Mouse (Mus musculus): ENCODE measurements around the gene Cep44. TPM values are rescaled to one million over a fixed set of nuclear protein-coding genes. Genes with fewer than 3 reads are reported as not detected.

The Cep44 gene
- total and polyA plus RNA-seq, 3 experiments: 18.6 to 22.7 TPM; not detected in 1

DNA sequence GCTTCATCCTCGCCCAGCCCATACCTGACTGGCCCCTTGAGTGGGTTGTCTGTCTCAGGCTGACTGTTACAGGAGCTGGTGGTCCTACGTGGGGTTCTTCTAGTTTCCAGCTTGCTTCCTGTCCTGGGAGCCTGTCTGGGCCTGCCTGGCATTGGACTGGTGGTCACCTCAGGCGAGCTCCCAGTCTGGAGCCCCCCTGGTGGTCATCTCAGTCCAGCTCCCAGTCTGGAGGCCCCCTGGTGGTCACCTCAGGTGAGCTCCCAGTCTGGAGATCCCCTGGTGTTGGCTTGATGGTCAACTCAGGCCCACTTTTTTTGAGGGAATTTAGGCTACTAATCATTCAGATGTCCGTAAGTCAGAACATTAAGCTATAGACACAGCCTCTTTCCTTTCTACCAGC lies 29.8 kb downstream of the Cep44 start:
- no peak for DNase-seq (ENCODE audit: low read depth, low spot score)
- Histone ChIP-seq H3K27me3 (ENCODE audit: control insufficient read depth in 1 of 2, insufficient read depth in 2 of 2, low read length in 2 of 2) (no peaks in the 10 kb centered on the region), H3K9me3 (replicated peaks; ENCODE audit: insufficient read depth, low read length) (no peaks in the 10 kb centered on the region)

DNA sequence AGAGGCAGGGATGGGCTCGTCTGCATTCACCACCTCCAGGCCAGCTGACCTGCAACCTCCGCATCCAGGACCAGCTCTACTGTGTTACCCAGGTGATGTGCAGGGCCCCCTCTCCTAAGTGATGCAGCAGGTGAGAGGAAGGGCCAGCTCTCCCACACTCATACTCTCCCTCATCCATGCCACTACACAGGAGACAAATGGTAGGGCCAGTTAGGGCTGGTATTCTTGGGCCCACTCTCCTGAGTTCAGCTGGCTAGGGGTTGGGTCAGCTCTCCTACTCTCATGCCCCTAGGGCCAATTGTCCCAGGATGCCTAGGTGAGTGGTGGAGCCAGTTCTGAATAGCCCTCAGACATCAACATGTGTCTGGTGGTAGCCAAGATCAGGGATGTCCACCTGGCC lies 30.6 kb downstream of the Cep44 start:
- Histone ChIP-seq H3K27ac (ENCODE audit: control insufficient read depth, low read depth, low read length) (no peak overlapping the region), H3K4me1 (ENCODE audit: control insufficient read depth in 1 of 2, insufficient read depth in 2 of 2, low read length in 2 of 2) (no peaks in the 10 kb centered on the region), H3K4me3 (ENCODE audit: control insufficient read depth in 1 of 2, insufficient read depth in 1 of 2, low read depth in 2 of 2, low read length in 2 of 2) (no peak overlapping the region), H3K27me3 (ENCODE audit: control insufficient read depth in 1 of 2, insufficient read depth in 2 of 2, low read length in 2 of 2) (no peaks in the 10 kb centered on the region), H3K9ac (ENCODE audit: control insufficient read depth, low read depth, low read length, poor library complexity, severe bottlenecking) (no peak overlapping the region), H3K79me2 (ENCODE audit: control insufficient read depth, insufficient read depth, low read length, poor library complexity) (no peaks in the 10 kb centered on the region), H3K36me3 (ENCODE audit: control insufficient read depth in 1 of 2, insufficient read depth in 2 of 2, low read length in 2 of 2) (no peaks in the 10 kb centered on the region), H3K9me3 (replicated peaks; ENCODE audit: insufficient read depth, low read length) (no peaks in the 10 kb centered on the region)
- DNase-seq (ENCODE audit: low read depth, low spot score): no peak
- TF ChIP-seq MAZ (IDR thresholded peaks at IDR 0.05; ENCODE audit: low read depth, low read length): no peak
- no peak for TF ChIP-seq JUND (IDR thresholded peaks at IDR 0.05; ENCODE audit: low read depth, low read length)
- TF ChIP-seq RCOR1 (IDR thresholded peaks at IDR 0.05; ENCODE audit: low read depth, low read length): no peak
- no peak for TF ChIP-seq CTCF (IDR thresholded peaks at IDR 0.05 in 2 of 3, conservative IDR thresholded peaks at IDR 0.05 in 1 of 3; ENCODE audit: control insufficient read depth in 1 of 3, insufficient read depth in 1 of 3, low read depth in 2 of 3, low read length in 3 of 3, poor library complexity in 1 of 3, severe bottlenecking in 1 of 3)
- TF ChIP-seq SMC3 (IDR thresholded peaks at IDR 0.05; ENCODE audit: low read depth, low read length): no peak
- TF ChIP-seq MAX (IDR thresholded peaks at IDR 0.05; ENCODE audit: low read length): no peak
- no peak for TF ChIP-seq UBTF (IDR thresholded peaks at IDR 0.05; ENCODE audit: borderline replicate concordance, insufficient read depth, low read depth, low read length)
- TF ChIP-seq GABPA (IDR thresholded peaks at IDR 0.05; ENCODE audit: low read depth, low read length): no peak
- TF ChIP-seq NELFE (IDR thresholded peaks at IDR 0.05; ENCODE audit: low read depth, low read length): no peak
- TF ChIP-seq ZMIZ1 (IDR thresholded peaks at IDR 0.05; ENCODE audit: low read depth, low read length): no peak

More for the DNA sequence above, 29.8 kb downstream of the Cep44 start:
- Histone ChIP-seq H3K9ac (ENCODE audit: control insufficient read depth, low read depth, low read length, poor library complexity, severe bottlenecking) (no peak overlapping the region), H3K4me3 (ENCODE audit: control insufficient read depth in 1 of 2, insufficient read depth in 1 of 2, low read depth in 2 of 2, low read length in 2 of 2) (no peak overlapping the region), H3K79me2 (ENCODE audit: control insufficient read depth, insufficient read depth, low read length, poor library complexity) (no peaks in the 10 kb centered on the region), H3K4me1 (ENCODE audit: control insufficient read depth in 1 of 2, insufficient read depth in 2 of 2, low read length in 2 of 2) (no peaks in the 10 kb centered on the region), H3K36me3 (ENCODE audit: control insufficient read depth in 1 of 2, insufficient read depth in 2 of 2, low read length in 2 of 2) (no peaks in the 10 kb centered on the region), H3K27ac (ENCODE audit: control insufficient read depth, low read depth, low read length) (no peak overlapping the region)
- TF ChIP-seq RAD21 (IDR thresholded peaks at IDR 0.05; ENCODE audit: low read depth, low read length) (no peak), GATA1 (IDR thresholded peaks at IDR 0.05; ENCODE audit: low read depth, low read length) (no peak)

DNA sequence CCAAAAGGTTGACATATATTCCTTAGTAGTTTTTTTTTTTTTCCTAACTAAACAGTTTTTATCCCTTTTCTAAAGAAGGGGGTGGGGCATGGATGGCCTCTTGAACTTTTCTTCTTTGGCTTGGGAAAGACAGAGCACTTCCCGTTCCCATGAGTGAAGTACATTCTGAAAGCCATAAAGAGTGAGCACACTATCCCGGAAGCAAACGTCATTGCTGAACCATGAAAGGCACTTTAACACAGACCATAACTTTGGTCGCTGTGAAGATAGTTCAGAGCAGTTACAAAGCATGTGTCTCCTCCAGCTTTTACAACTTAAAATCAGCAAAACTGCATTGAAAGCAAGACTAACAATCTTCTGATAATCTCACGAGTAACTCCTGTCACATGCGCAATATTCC lies 32.0 kb downstream of the Cep44 start:
- no peaks in the 10 kb centered on the region for H3K4me1 ChIP-seq (ENCODE audit: control insufficient read depth in 1 of 2, insufficient read depth in 2 of 2, low read length in 2 of 2)

More for the DNA sequence above, 32.0 kb downstream of the Cep44 start:
- Histone ChIP-seq H3K9me3 (replicated peaks; ENCODE audit: insufficient read depth, low read length) (no peaks in the 10 kb centered on the region), H3K27me3 (ENCODE audit: control insufficient read depth in 1 of 2, insufficient read depth in 2 of 2, low read length in 2 of 2) (no peaks in the 10 kb centered on the region), H3K4me3 (ENCODE audit: control insufficient read depth in 1 of 2, insufficient read depth in 1 of 2, low read depth in 2 of 2, low read length in 2 of 2) (no peak overlapping the region), H3K9ac (ENCODE audit: control insufficient read depth, low read depth, low read length, poor library complexity, severe bottlenecking) (no peak overlapping the region), H3K36me3 (ENCODE audit: control insufficient read depth in 1 of 2, insufficient read depth in 2 of 2, low read length in 2 of 2) (no peaks in the 10 kb centered on the region), H3K27ac (ENCODE audit: control insufficient read depth, low read depth, low read length) (no peak overlapping the region), H3K79me2 (ENCODE audit: control insufficient read depth, insufficient read depth, low read length, poor library complexity) (no peaks in the 10 kb centered on the region)
- no peak for DNase-seq (ENCODE audit: low read depth, low spot score)
- TF ChIP-seq POLR2A (IDR thresholded peaks at IDR 0.05; ENCODE audit: control insufficient read depth in 1 of 2, insufficient read depth in 1 of 2, low read depth in 1 of 2, low read length in 2 of 2, poor library complexity in 1 of 2): no peak
- no peak for TF ChIP-seq TAL1 (IDR thresholded peaks at IDR 0.05; ENCODE audit: low read length)
- TF ChIP-seq NELFE (IDR thresholded peaks at IDR 0.05; ENCODE audit: low read depth, low read length): no peak
- no peak for TF ChIP-seq ZMIZ1 (IDR thresholded peaks at IDR 0.05; ENCODE audit: low read depth, low read length)
- TF ChIP-seq EP300 (IDR thresholded peaks at IDR 0.05; ENCODE audit: low read depth in 1 of 2, low read length in 2 of 2): no peak
- TF ChIP-seq MAX (IDR thresholded peaks at IDR 0.05; ENCODE audit: low read length): no peak
